Mouse (Mus musculus) cerebellum, adult 2 months (tissue): ENCODE results near the gene Grb2.

Source experiments
- CTCF ChIP-seq: fragments of 200-500 bp; IDR thresholded peaks from 2 replicates; pipeline ENCODE4 v1.5.1; 2011; ENCODE audit warnings: low read depth, mild to moderate bottlenecking, control low read depth, low read length, moderate library complexity, borderline replicate concordance; ENCODE audit not compliant: insufficient read depth
- POLR2A ChIP-seq: fragments of 200-500 bp; IDR thresholded peaks from 2 replicates; pipeline ENCODE4 v1.6.1; 2011; ENCODE audit warnings: low read length, control low read depth, borderline replicate concordance; ENCODE audit not compliant: insufficient read depth

GRCm38 (mm10) chr11:115682411-115682810, 26.0 kb downstream of the Grb2 start:
- no peak for TF ChIP-seq CTCF
- no peak for TF ChIP-seq POLR2A
